Mouse (Mus musculus): ENCODE measurements around the gene 2610044O15Rik8. TPM values are rescaled to one million over a fixed set of nuclear protein-coding genes. Genes with fewer than 3 reads are reported as not detected.
"Not testable (repeated sequence)": the region's sequence is repeated elsewhere in the genome, so short reads cannot be mapped to it uniquely, and the experiment has no call there.

2610044O15Rik8 gene
- 27.2 and 27.4 TPM in 2 replicates for polyA plus RNA-seq (2016; fragmentation: Nextera tagmentation; extraction: Ambion mirVana)

DNA sequence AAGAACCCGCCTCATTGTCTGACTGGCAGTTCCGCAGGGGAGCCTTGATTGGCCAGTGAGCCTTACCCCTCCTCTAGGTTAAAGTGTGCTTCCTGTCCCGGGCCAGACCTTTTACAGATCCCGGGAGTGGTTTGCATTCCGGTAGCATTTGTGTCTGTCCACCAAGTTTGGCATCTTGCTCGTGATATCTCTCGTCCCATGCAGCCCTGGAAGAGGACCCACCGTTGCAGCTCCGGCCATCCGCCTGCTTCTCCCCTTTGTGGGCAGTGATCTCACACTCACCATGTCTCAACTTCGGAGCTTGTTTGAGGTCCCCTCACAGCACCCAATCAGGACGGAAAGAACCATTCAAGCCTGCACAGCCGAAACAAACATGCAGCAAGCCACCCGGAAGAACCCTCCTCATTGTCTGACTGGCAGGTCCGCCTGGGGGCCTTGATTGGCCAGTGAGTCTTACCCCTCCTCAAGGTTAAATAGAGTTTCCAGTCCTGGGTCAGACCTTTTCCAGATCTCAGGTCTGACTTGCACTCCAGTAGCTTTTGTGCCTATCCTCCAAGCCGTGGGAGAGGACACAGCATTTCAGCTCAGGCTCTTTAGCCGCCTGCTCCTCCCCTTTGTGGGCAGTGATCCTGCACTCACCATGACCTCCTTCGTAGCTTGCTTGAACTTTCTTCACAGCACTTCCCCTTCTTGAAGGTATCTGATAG, at the start of gene 2610044O15Rik8:
Gene 2610044O15Rik8 (minus strand): TSS at position 380 of the 707 bp plus-strand sequence.
- Histone ChIP-seq H3K4me1 (peaks cover 12% of the 10 kb centered on the region), H3K4me2 (replicated peaks) (peak within 1 kb of the TSS; percentile 67), H3K9me3 (no peaks in the 10 kb centered on the region), H3K27ac (replicated peaks) (peak within 1 kb of the TSS; percentile 90), H3K9ac (replicated peaks) (peak within 1 kb of the TSS; percentile 59), H3K36me3 (no peaks in the 10 kb centered on the region), H3K27me3 (no peaks in the 10 kb centered on the region), H3K4me3 (peak within 1 kb of the TSS; percentile 67)
- under 1% methylated on average over 18 of the region's 18 CpGs for WGBS
- peak; percentile 100 for ATAC-seq (ENCODE audit: low FRiP score, low read depth)

DNA sequence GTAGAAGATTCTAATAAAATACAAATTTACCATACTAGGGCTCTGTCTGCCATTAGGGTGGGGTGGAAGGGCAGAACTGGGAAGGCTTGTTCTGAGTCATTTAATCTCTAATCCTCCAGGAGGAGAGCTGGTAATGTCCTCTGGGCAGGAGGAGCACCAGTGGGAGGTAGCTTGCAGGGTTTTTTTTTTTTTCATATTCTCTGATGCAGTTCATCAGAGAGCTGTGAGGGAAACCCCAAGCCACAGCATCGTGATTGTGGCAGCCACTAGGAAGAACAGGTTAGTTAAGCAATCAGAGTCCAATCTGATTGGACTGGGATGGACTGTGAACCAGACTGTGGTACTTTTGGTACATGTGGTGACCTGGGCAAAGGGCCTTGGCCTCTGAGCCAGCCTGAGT, 31.7 kb upstream of the 2610044O15Rik8 start:
- Histone ChIP-seq H3K9me3 (peaks cover 28% of the 10 kb centered on the region), H3K36me3 (peaks cover 35% of the 10 kb centered on the region), H3K27me3 (no peaks in the 10 kb centered on the region), H3K4me2 (replicated peaks) (no peak overlapping the region), H3K4me1 (no peaks in the 10 kb centered on the region; the same call in 1 of the 2 replicates), H3K9ac (replicated peaks) (no peak overlapping the region), H3K27ac (replicated peaks) (no peak overlapping the region), H3K4me3 (no peak overlapping the region)
- WGBS = 90% methylated on average over 1 of the region's 1 CpGs
- no peak for ATAC-seq (ENCODE audit: low FRiP score, low read depth)

DNA sequence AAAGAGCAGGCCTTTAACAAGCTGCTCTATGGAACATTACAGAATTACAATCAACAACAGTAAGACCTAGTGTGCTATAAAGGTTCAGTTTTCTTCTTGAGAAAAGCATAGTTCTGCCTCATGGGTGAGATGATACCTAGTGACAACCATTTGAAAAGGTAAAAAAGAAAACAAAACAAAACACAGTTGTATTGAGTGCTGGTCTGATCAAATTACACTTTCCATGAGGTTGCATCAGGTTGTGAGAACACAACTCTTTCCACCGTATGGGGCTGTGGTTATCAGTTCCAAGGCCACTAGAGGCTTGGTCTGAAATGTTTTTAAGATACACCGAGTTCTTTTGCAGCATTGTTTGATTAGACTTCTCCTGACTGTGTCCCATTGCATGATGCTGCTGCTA, 30.1 kb upstream of the 2610044O15Rik8 start:
- WGBS = 90% methylated on average over 2 of the region's 2 CpGs
- no peak for ATAC-seq (ENCODE audit: low FRiP score, low read depth)
- Histone ChIP-seq H3K9me3 (peaks cover 19% of the 10 kb centered on the region), H3K4me1 (no peaks in the 10 kb centered on the region; the same call in 1 of the 2 replicates), H3K36me3 (peaks cover 19% of the 10 kb centered on the region), H3K27me3 (no peaks in the 10 kb centered on the region), H3K27ac (replicated peaks) (no peak overlapping the region), H3K9ac (replicated peaks) (no peak overlapping the region; the same call in 1 of the 2 replicates), H3K4me3 (peak overlapping the region; percentile 57; the same call in 1 of the 2 replicates), H3K4me2 (replicated peaks) (peak overlapping the region; percentile 65)

DNA sequence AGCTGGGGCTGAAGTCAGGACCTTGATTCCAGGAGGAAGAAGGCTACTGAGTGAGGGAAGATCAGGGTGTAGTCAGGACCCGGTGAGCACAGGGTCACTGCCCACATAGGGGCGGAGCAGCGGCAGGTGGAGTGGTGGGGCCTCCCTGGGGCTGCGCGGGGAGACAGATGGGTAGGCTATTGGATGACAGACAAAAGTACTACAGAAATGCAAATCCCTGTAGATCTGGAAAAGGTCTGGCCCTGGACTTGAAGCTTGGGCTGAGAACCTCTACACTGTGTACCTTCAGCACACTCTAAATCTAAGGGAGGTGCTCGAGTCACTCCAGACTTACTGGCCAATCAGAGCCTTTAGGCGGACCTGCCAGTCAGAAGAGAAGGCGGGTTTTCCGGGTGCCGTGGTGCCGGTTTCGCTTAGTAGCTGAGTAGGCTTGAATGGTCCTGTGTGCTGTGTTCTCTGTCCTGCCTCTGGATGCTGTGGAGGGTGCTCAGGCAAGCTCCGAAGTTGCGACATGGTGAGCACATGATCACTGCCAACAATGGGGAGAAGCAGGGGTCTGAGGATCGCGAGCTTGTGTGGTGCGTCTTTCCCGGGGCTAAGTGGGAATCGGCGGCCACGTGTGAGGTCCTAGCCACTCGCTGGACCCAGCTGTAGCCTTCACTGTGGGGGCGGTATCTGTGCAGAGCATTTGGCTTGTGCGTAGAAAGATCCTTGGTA, 29.2 kb upstream of the 2610044O15Rik8 start:
- not testable (repeated sequence) for H3K27me3 ChIP-seq, H3K4me1 ChIP-seq, H3K36me3 ChIP-seq
- peak; percentile 99 for ATAC-seq (ENCODE audit: low FRiP score, low read depth)
- 0 out of 2 replicates have a peak overlapping the region, but pooled peaks have one; percentile 46 for H3K27ac ChIP-seq (replicated peaks)
- H3K9me3 ChIP-seq = peaks cover 11% of the 10 kb centered on the region
- WGBS = 1% methylated on average over 23 of the region's 24 CpGs
- H3K9ac ChIP-seq (replicated peaks) = peak overlapping the region; percentile 56
- peak overlapping the region; percentile 65 for H3K4me2 ChIP-seq (replicated peaks)
- peak overlapping the region; percentile 57 for H3K4me3 ChIP-seq

DNA sequence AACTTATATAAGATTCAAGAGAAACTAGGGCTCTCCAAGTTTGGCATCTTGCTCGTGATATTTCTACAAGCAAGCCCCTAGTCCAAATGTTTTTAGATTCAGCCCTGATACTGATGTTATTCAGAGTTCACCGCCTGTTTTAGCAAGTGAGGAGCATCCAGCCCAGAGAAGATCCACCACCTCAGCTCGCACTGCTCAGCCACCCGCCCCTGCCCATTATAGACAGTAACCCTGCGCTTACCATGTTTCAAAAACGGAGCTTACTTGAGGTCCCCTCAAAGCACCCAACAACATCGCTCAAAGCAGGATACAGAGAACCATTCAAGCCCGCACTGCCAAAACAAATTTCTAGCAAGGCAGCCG, 561 bp downstream of the 2610044O15Rik8 start:
- H3K9me3 ChIP-seq = no peaks in the 10 kb centered on the region
- peak overlapping the region; percentile 90 for H3K27ac ChIP-seq (replicated peaks)
- peak overlapping the region; percentile 67 for H3K4me3 ChIP-seq
- H3K4me1 ChIP-seq = peaks cover 12% of the 10 kb centered on the region
- WGBS = 2% methylated on average over 9 of the region's 9 CpGs
- H3K4me2 ChIP-seq (replicated peaks) = peak overlapping the region; percentile 67
- H3K9ac ChIP-seq (replicated peaks) = peak overlapping the region; percentile 59
- H3K27me3 ChIP-seq = no peaks in the 10 kb centered on the region
- no peaks in the 10 kb centered on the region for H3K36me3 ChIP-seq
- no peak for ATAC-seq (ENCODE audit: low FRiP score, low read depth)

Other genes with a start within 250 kb of the 2610044O15Rik8 start
- not detected in 2 replicates for gene Ccdc7a, start 168.9 kb downstream of the 2610044O15Rik8 start, polyA plus RNA-seq (2016; fragmentation: Nextera tagmentation; extraction: Ambion mirVana)
- gene Ccdc7b, start 167.3 kb downstream of the 2610044O15Rik8 start, polyA plus RNA-seq (2016; fragmentation: Nextera tagmentation; extraction: Ambion mirVana) = not detected in 2 replicates
- not detected in 2 replicates for gene Gm10999, start 102.7 kb downstream of the 2610044O15Rik8 start, polyA plus RNA-seq (2016; fragmentation: Nextera tagmentation; extraction: Ambion mirVana)